Mouse (Mus musculus) E14TG2a.4 (cell line): ENCODE measurements at regions not wholly inside any gene's neighbourhood (a gene's known extent, or its start where the extent isn't known, plus 50 kb on each side); places are given as distances from the start of the nearest gene placed in this dataset.

ENCODE experiments used
- CTCF ChIP-seq: conservative IDR thresholded peaks from 2 replicates; pipeline ENCODE4 v1.5.1; 2014; ENCODE audit warnings: low read length
- NANOG ChIP-seq: IDR thresholded peaks from 2 replicates; pipeline ENCODE4 v1.6.1; 2014; ENCODE audit warnings: borderline replicate concordance, low read length, mixed read lengths

GRCm38 (mm10) chr12:110021690-110022089, 257.2 kb upstream of the Dio3 start:
- TF ChIP-seq CTCF (no peak), NANOG (no peak)
